Mouse (Mus musculus): ENCODE measurements around the gene Entpd3.
"Not testable (repeated sequence)": the region's sequence is repeated elsewhere in the genome, so short reads cannot be mapped to it uniquely, and the experiment has no call there.

DNA sequence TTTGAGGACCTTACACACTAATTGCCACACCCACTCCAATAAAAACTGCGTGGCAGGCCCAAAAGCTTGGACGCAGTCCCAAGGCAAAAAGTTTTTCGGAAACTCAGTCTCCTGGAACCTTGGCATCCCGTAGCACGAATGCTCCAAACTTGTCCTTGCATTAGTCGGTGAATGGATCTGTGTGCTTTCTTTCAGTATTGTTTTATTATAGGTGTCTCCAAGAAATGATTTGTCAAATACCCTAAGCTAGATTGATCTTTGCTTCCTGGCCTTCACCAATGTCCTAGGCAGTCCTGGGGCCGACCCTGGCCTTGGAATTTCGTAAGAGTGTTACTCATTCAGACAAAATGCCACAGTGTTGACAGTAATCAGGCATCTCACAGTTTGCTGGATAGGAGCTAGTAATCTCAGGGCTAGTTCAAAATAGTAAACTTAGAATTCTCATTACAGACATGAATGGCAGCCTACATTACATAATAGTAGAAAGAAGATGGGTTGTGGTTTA, 6.1 kb upstream of the Entpd3 start:
- not testable (repeated sequence) for TF ChIP-seq POLR2A (IDR thresholded peaks at IDR 0.05; ENCODE audit: insufficient read depth, low read length); EP300 (IDR thresholded peaks at IDR 0.05; ENCODE audit: insufficient read depth, low read depth, low read length); CTCF (IDR thresholded peaks at IDR 0.05; ENCODE audit: low read depth, low read length)
